Comparison of ENCODE assay signal across 8 mouse cellular contexts in the genomic region with DNA sequence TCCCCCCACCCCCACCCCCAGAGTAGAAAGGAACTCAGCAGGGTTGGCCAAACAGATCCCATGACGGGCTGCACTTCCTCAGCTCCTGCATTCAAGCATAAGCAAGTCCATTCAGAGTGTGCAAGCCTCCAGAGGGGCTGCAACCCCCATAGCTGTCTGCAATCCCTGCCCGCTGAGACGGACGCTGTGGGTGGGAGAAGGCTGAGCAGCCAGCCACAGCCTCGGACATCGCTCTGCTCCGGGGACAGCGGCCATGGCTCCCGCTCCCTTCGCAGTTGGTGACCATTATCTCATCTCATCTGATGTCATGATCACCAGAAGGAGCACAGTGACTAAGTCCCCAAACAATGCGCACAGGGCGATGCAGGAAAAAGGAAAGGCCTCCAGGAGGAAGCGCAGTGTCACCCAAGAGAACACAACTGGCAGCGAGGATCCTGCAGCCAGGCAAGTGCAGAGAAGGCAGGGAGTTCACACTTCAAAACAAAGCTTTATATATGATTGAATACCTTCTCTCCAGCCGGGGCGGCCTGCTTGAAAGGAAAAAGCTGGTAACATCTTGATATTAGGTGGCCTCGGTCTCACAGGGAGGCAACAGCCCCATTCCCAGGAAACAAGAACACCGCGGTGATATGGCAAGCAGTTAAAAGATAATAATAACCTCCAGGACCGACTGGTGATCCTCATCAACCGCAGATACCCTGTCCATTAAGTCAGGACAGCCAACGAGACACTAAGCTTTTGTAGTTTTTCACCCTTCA. TPM values are rescaled to one million over a fixed set of nuclear protein-coding genes. Genes with fewer than 3 reads are reported as not detected.
DNase-seq lines count a peak whose midpoint lies in the region; ATAC-seq and TF ChIP-seq lines count a peak whose summit lies in the region.

No protein-coding gene starts in this region.

- no peak for TF ChIP-seq POLR2A in limb, embryonic 14.5 days (IDR thresholded peaks at IDR 0.05; ENCODE audit: borderline replicate concordance, extremely low read depth, insufficient read depth, insufficient read length)

- H3K4me2 ChIP-seq in forebrain, embryonic 12.5 days = peak overlapping the region; percentile 47
- peak overlapping the region; percentile 36 for H3K4me2 ChIP-seq in hindbrain, embryonic 11.5 days (replicated peaks; ENCODE audit: low read depth, low read length)
- peak overlapping the region; percentile 35 for H3K4me2 ChIP-seq in limb, embryonic 14.5 days (replicated peaks; ENCODE audit: low read depth, low read length, severe bottlenecking)
- H3K4me2 ChIP-seq in midbrain, embryonic 11.5 days = peak overlapping the region; percentile 43

- peak overlapping the region; percentile 65; the same call in 1 of the 2 replicates for H3K27ac ChIP-seq in forebrain, embryonic 12.5 days
- H3K27ac ChIP-seq in hindbrain, embryonic 11.5 days (ENCODE audit: low read depth, low read length) = no peak overlapping the region; the same call in 1 of the 2 replicates
- peak overlapping the region; percentile 43; the same call in 1 of the 2 replicates for H3K27ac ChIP-seq in limb, embryonic 14.5 days (replicated peaks; ENCODE audit: low read depth, low read length)
- H3K27ac ChIP-seq in midbrain, embryonic 11.5 days (ENCODE audit: low read depth, low read length) = no peak overlapping the region

- peak; percentile 86 for ATAC-seq in forebrain, embryonic 12.5 days (ENCODE audit: low FRiP score)
- peak; percentile 84 for ATAC-seq in hindbrain, embryonic 11.5 days (ENCODE audit: low FRiP score)
- ATAC-seq in limb, embryonic 14.5 days (ENCODE audit: low FRiP score, low read depth) = no peak
- peak; percentile 85 for ATAC-seq in midbrain, embryonic 11.5 days (ENCODE audit: low FRiP score)

- peak overlapping the region; percentile 25 for H3K4me3 ChIP-seq in forebrain, embryonic 12.5 days (replicated peaks)
- peak overlapping the region; percentile 14; the same call in 1 of the 2 replicates for H3K4me3 ChIP-seq in hindbrain, embryonic 11.5 days (ENCODE audit: low read depth, low read length)
- no peak overlapping the region for H3K4me3 ChIP-seq in limb, embryonic 14.5 days (replicated peaks; ENCODE audit: low read length)
- 0 out of 2 replicates have a peak overlapping the region, but pooled peaks have one; percentile 4 for H3K4me3 ChIP-seq in midbrain, embryonic 11.5 days (ENCODE audit: low read depth, low read length)

- DNase-seq in 416B (ENCODE audit: low read depth) = peak; percentile 44
- peak; percentile 69 for DNase-seq in brain, adult 2 months (ENCODE audit: low read depth, low spot score)
- DNase-seq in hindbrain, embryonic 11.5 days (ENCODE audit: low spot score) = peak; percentile 61
- DNase-seq in limb, embryonic 14.5 days (ENCODE audit: low spot score) = no peak
- DNase-seq in midbrain, embryonic 11.5 days (ENCODE audit: low spot score, missing footprints) = peak; percentile 93
- DNase-seq in spleen, postnatal 36 days (ENCODE audit: low spot score in 2 of 2) = no peak
- no peak for DNase-seq in layer of hippocampus, postnatal 36 days

- no peaks in the 10 kb centered on the region for H3K36me3 ChIP-seq in forebrain, embryonic 12.5 days (replicated peaks)
- no peaks in the 10 kb centered on the region for H3K36me3 ChIP-seq in hindbrain, embryonic 11.5 days (ENCODE audit: control insufficient read depth, insufficient read depth, low read length)
- H3K36me3 ChIP-seq in limb, embryonic 14.5 days (ENCODE audit: control insufficient read depth, insufficient read depth, low read length) = 0 out of 2 replicates have a peak, but pooled peaks cover 3% of the 10 kb centered on the region
- H3K36me3 ChIP-seq in midbrain, embryonic 11.5 days (ENCODE audit: control insufficient read depth, insufficient read depth, low read length) = no peaks in the 10 kb centered on the region

- peaks cover 25% of the 10 kb centered on the region for H3K4me1 ChIP-seq in forebrain, embryonic 12.5 days
- H3K4me1 ChIP-seq in hindbrain, embryonic 11.5 days (replicated peaks; ENCODE audit: control insufficient read depth, insufficient read depth, low read length) = peaks cover 9% of the 10 kb centered on the region; the same call in 1 of the 2 replicates
- H3K4me1 ChIP-seq in limb, embryonic 14.5 days (ENCODE audit: control insufficient read depth, insufficient read depth, low read length) = peaks cover 39% of the 10 kb centered on the region
- peaks cover 9% of the 10 kb centered on the region for H3K4me1 ChIP-seq in midbrain, embryonic 11.5 days (ENCODE audit: control insufficient read depth, insufficient read depth, low read length)

- peaks cover 9% of the 10 kb centered on the region; the same call in 1 of the 2 replicates for H3K27me3 ChIP-seq in forebrain, embryonic 12.5 days
- H3K27me3 ChIP-seq in hindbrain, embryonic 11.5 days (ENCODE audit: control insufficient read depth, insufficient read depth, low read length) = no peaks in the 10 kb centered on the region
- no peaks in the 10 kb centered on the region for H3K27me3 ChIP-seq in limb, embryonic 14.5 days (ENCODE audit: control insufficient read depth, insufficient read depth, low read length)
- H3K27me3 ChIP-seq in midbrain, embryonic 11.5 days (ENCODE audit: control insufficient read depth, insufficient read depth, low read length) = no peaks in the 10 kb centered on the region

- WGBS in forebrain, embryonic 12.5 days = 6% methylated on average over 22 of the region's 22 CpGs
- WGBS in hindbrain, embryonic 11.5 days = 4% methylated on average over 22 of the region's 22 CpGs
- 21% methylated on average over 22 of the region's 22 CpGs for WGBS in limb, embryonic 14.5 days
- 3% methylated on average over 22 of the region's 22 CpGs for WGBS in midbrain, embryonic 11.5 days

- no peaks in the 10 kb centered on the region for H3K9me3 ChIP-seq in forebrain, embryonic 12.5 days
- no peaks in the 10 kb centered on the region for H3K9me3 ChIP-seq in hindbrain, embryonic 11.5 days (ENCODE audit: control insufficient read depth, low read length)
- H3K9me3 ChIP-seq in limb, embryonic 14.5 days (ENCODE audit: control insufficient read depth, low read length) = no peaks in the 10 kb centered on the region
- no peaks in the 10 kb centered on the region for H3K9me3 ChIP-seq in midbrain, embryonic 11.5 days (ENCODE audit: control insufficient read depth, low read length)

- H3K9ac ChIP-seq in forebrain, embryonic 12.5 days = peak overlapping the region; percentile 38
- H3K9ac ChIP-seq in hindbrain, embryonic 11.5 days (ENCODE audit: low read depth, low read length) = peak overlapping the region; percentile 53
- peak overlapping the region; percentile 25; the same call in 1 of the 2 replicates for H3K9ac ChIP-seq in limb, embryonic 14.5 days (ENCODE audit: low read depth, low read length, severe bottlenecking)
- peak overlapping the region; percentile 48 for H3K9ac ChIP-seq in midbrain, embryonic 11.5 days (ENCODE audit: low read length)

RNA-seq across cellular contexts. Expression of a gene that starts 14.6 kb away (rescaled TPM):
- polyA plus RNA-seq in forebrain, embryonic 12.5 days (2016; fragmentation: Nextera tagmentation; extraction: Ambion mirVana) = 6.6 and 7.3 TPM in 2 replicates
- polyA plus RNA-seq in hindbrain, embryonic 11.5 days (2014; fragmentation: Nextera tagmentation; extraction: Ambion mirVana) = 7.0 and 8.1 TPM in 2 replicates
- polyA plus RNA-seq in limb, embryonic 14.5 days (2012; rRNA removed) = 22.3 and 23.2 TPM in 2 replicates
- polyA plus RNA-seq in limb, embryonic 14.5 days (2014; fragmentation: Nextera tagmentation; extraction: Ambion mirVana) = 19.4 and 20.7 TPM in 2 replicates
- polyA plus RNA-seq in midbrain, embryonic 11.5 days (2014; fragmentation: Nextera tagmentation; extraction: Ambion mirVana) = 5.9 and 6.0 TPM in 2 replicates
- total RNA-seq in layer of hippocampus, postnatal 36 days (2021) = 1 to 10 TPM; 8.2 to 8.9 TPM

Comparison
In these comparisons a context has a peak if more than half of its experiments do, and no peak if none do; other contexts are left out.
1. DNase-seq: peak in 416B (single experiment), brain, adult 2 months (single experiment), hindbrain, embryonic 11.5 days (single experiment) and midbrain, embryonic 11.5 days (single experiment); none in limb, embryonic 14.5 days (single experiment), spleen, postnatal 36 days (0 of 2) and layer of hippocampus, postnatal 36 days (0 of 2).
2. H3K27ac ChIP-seq: peak in forebrain, embryonic 12.5 days (single experiment) and limb, embryonic 14.5 days (single experiment); none in hindbrain, embryonic 11.5 days (single experiment) and midbrain, embryonic 11.5 days (single experiment).
3. Peak in every context shown above with its lines, with median percentiles within 50 percentile points of each other: H3K4me2 ChIP-seq and H3K9ac ChIP-seq.